Mouse (Mus musculus): ENCODE results near the gene Mettl9.

- TF ChIP-seq TAL1 (IDR thresholded peaks at IDR 0.05; ENCODE audit: low read length) (no peak), GATA1 (IDR thresholded peaks at IDR 0.05; ENCODE audit: low read length) (no peak)
Measured at GRCm38 (mm10) chr7:121077829-121078228, 43.6 kb downstream of the Mettl9 start.
